Mouse (Mus musculus) lung, embryonic 14.5 days (tissue): ENCODE measurements at regions not wholly inside any gene's neighbourhood (a gene's known extent, or its start where the extent isn't known, plus 50 kb on each side); places are given as distances from the start of the nearest gene placed in this dataset.

Experiments
- ATAC-seq: fragments of 200-750 bp; cut with Nextera tagmentation; 2 replicates; pipeline ENCODE4 v1.8.0; 2017; ENCODE audit warnings: mild to moderate bottlenecking, moderate TSS enrichment, moderate library complexity; ENCODE audit not compliant: insufficient read depth
- DNase-seq: peaks from one replicate; pipeline ENCODE4 v3.0.0-alpha.2; 2015
- H3K27ac ChIP-seq: fragments of 300-500 bp; sonication (generic); 2 replicates; pipeline ENCODE4 v1.5.1; 2014; ENCODE audit warnings: low read depth, mild to moderate bottlenecking, moderate library complexity
- H3K27me3 ChIP-seq: fragments of 300-500 bp; sonication (generic); 2 replicates; pipeline ENCODE4 v1.6.1; 2014; ENCODE audit warnings: low read length, control low read depth; ENCODE audit not compliant: insufficient read depth
- H3K36me3 ChIP-seq: fragments of 300-500 bp; sonication (generic); 2 replicates; pipeline ENCODE4 v1.6.1; 2014; ENCODE audit warnings: control low read depth; ENCODE audit not compliant: insufficient read depth
- H3K4me1 ChIP-seq: fragments of 300-500 bp; sonication (generic); 2 replicates; pipeline ENCODE4 v1.6.1; 2014; ENCODE audit warnings: antibody characterized with exemption, control low read depth; ENCODE audit not compliant: insufficient read depth
- H3K4me2 ChIP-seq: fragments of 300-500 bp; sonication (generic); 2 replicates; pipeline ENCODE4 v1.6.1; 2014; ENCODE audit warnings: mild to moderate bottlenecking
- H3K4me3 ChIP-seq: fragments of 300-500 bp; sonication (generic); 2 replicates; pipeline ENCODE4 v1.5.1; 2014; ENCODE audit warnings: low read depth, low read length
- H3K9ac ChIP-seq: fragments of 300-500 bp; sonication (generic); 2 replicates; pipeline ENCODE4 v1.6.1; 2014
- H3K9me3 ChIP-seq: fragments of 300-500 bp; sonication (generic); 2 replicates; pipeline ENCODE4 v1.6.1; 2016; ENCODE audit warnings: low read depth, low read length, control low read depth
- CTCF ChIP-seq: IDR thresholded peaks from 2 replicates; pipeline ENCODE4 v1.5.1; 2016; ENCODE audit warnings: antibody characterized with exemption, low read depth
- WGBS: fragments of 180-500 bp; shearing (Covaris S2); extraction: QIAGEN DNeasy Blood & Tissue Kit; methylation state at CpG from one replicate; pipeline ENCODE4 v1.1.7; 2014; 5-methylcytosine and 5-hydroxymethylcytosine counted together

GRCm38 (mm10) chr4:7455130-7455529 is 783.7 kb downstream of the Car8 start:
- Histone ChIP-seq H3K4me3 (no peak overlapping the region), H3K27me3 (no peaks in the 10 kb centered on the region), H3K36me3 (no peaks in the 10 kb centered on the region), H3K27ac (no peak overlapping the region), H3K4me1 (no peaks in the 10 kb centered on the region), H3K9me3 (no peaks in the 10 kb centered on the region), H3K4me2 (0 out of 2 replicates have a peak overlapping the region, but pooled peaks have one; percentile 7), H3K9ac (no peak overlapping the region)
- TF ChIP-seq CTCF, result no peak
- DNase-seq, result peak; percentile 10
- WGBS, result 5% methylated on average over 9 of the region's 9 CpGs
- ATAC-seq, result no peak

- Histone ChIP-seq H3K9ac (no peak overlapping the region), H3K27me3 (no peaks in the 10 kb centered on the region), H3K27ac (no peak overlapping the region), H3K4me3 (no peak overlapping the region), H3K4me2 (no peak overlapping the region), H3K36me3 (no peaks in the 10 kb centered on the region), H3K4me1 (no peaks in the 10 kb centered on the region), H3K9me3 (no peaks in the 10 kb centered on the region)
- ATAC-seq (no peak), DNase-seq (no peak)
- WGBS, result 65% methylated on average over 3 of the region's 3 CpGs
- no peak for TF ChIP-seq CTCF
Observed at GRCm38 (mm10) chr4:7452678-7453077, 786.2 kb downstream of the Car8 start.

GRCm38 (mm10) chr4:7450991-7451390 is 787.9 kb downstream of the Car8 start:
- no peak for ATAC-seq
- 73% methylated on average over 1 of the region's 1 CpGs for WGBS
- H3K27me3 ChIP-seq, result no peaks in the 10 kb centered on the region
- H3K4me3 ChIP-seq, result no peak overlapping the region
- H3K36me3 ChIP-seq, result no peaks in the 10 kb centered on the region
- H3K4me2 ChIP-seq, result no peak overlapping the region
- H3K27ac ChIP-seq, result no peak overlapping the region
- H3K4me1 ChIP-seq, result no peaks in the 10 kb centered on the region
- DNase-seq, result no peak
- no peak for TF ChIP-seq CTCF
- no peak overlapping the region for H3K9ac ChIP-seq
- H3K9me3 ChIP-seq, result no peaks in the 10 kb centered on the region

- Histone ChIP-seq H3K36me3 (no peaks in the 10 kb centered on the region), H3K9me3 (no peaks in the 10 kb centered on the region), H3K27me3 (no peaks in the 10 kb centered on the region), H3K9ac (no peak overlapping the region), H3K4me2 (no peak overlapping the region), H3K27ac (no peak overlapping the region), H3K4me3 (no peak overlapping the region), H3K4me1 (no peaks in the 10 kb centered on the region)
- TF ChIP-seq CTCF, result no peak
- DNase-seq, result no peak
- WGBS, result 63% methylated on average over 3 of the region's 3 CpGs
- ATAC-seq, result no peak
Observed at GRCm38 (mm10) chr4:7429308-7429707, 809.5 kb downstream of the Car8 start.

GRCm38 (mm10) chr4:7424081-7424480 is 814.8 kb downstream of the Car8 start:
- Histone ChIP-seq H3K4me1 (no peaks in the 10 kb centered on the region), H3K4me2 (no peak overlapping the region), H3K9ac (no peak overlapping the region), H3K27ac (no peak overlapping the region), H3K9me3 (no peaks in the 10 kb centered on the region), H3K36me3 (no peaks in the 10 kb centered on the region), H3K27me3 (no peaks in the 10 kb centered on the region), H3K4me3 (no peak overlapping the region)
- ATAC-seq (no peak), DNase-seq (no peak)
- TF ChIP-seq CTCF, result no peak

- H3K4me3 ChIP-seq, result no peak overlapping the region
- WGBS, result 69% methylated on average over 4 of the region's 4 CpGs
- no peak for DNase-seq
Observed at GRCm38 (mm10) chr4:7423204-7423603, 815.6 kb downstream of the Car8 start.

GRCm38 (mm10) chr4:7422787-7423186 is 816.1 kb downstream of the Car8 start:
- Histone ChIP-seq H3K4me2 (no peak overlapping the region), H3K9me3 (no peaks in the 10 kb centered on the region), H3K36me3 (no peaks in the 10 kb centered on the region), H3K4me3 (no peak overlapping the region), H3K4me1 (no peaks in the 10 kb centered on the region), H3K27me3 (no peaks in the 10 kb centered on the region), H3K9ac (no peak overlapping the region), H3K27ac (no peak overlapping the region)
- WGBS, result 85% methylated on average over 3 of the region's 3 CpGs
- no peak for TF ChIP-seq CTCF
- ATAC-seq (no peak), DNase-seq (no peak)

More at GRCm38 (mm10) chr4:7423204-7423603, 815.6 kb downstream of the Car8 start:
- no peak overlapping the region for H3K4me2 ChIP-seq
- H3K27ac ChIP-seq, result no peak overlapping the region
- no peaks in the 10 kb centered on the region for H3K36me3 ChIP-seq
- H3K4me1 ChIP-seq, result no peaks in the 10 kb centered on the region
- TF ChIP-seq CTCF, result no peak
- H3K9ac ChIP-seq, result no peak overlapping the region
- H3K9me3 ChIP-seq, result no peaks in the 10 kb centered on the region
- no peak for ATAC-seq
- H3K27me3 ChIP-seq, result no peaks in the 10 kb centered on the region

- Histone ChIP-seq H3K4me1 (no peaks in the 10 kb centered on the region), H3K4me2 (no peak overlapping the region), H3K4me3 (no peak overlapping the region), H3K9ac (no peak overlapping the region), H3K36me3 (no peaks in the 10 kb centered on the region), H3K9me3 (no peaks in the 10 kb centered on the region), H3K27ac (no peak overlapping the region), H3K27me3 (no peaks in the 10 kb centered on the region)
- no peak for ATAC-seq
- no peak for TF ChIP-seq CTCF
- 45% methylated on average over 2 of the region's 2 CpGs for WGBS
- DNase-seq, result no peak
Observed at GRCm38 (mm10) chr4:7414301-7414700, 824.5 kb downstream of the Car8 start.
